Mouse (Mus musculus) CH12.LX (cell line): ENCODE measurements at regions not wholly inside any gene's neighbourhood (a gene's known extent, or its start where the extent isn't known, plus 50 kb on each side); places are given as distances from the start of the nearest gene placed in this dataset.

Experiments used
- CTCF ChIP-seq, 2 experiments: IDR thresholded peaks in 1 of 2; conservative IDR thresholded peaks in 1 of 2; 2 replicates each; pipeline ENCODE4 v1.5.1; 2011 to 2012; ENCODE audit warnings: low read depth in 2 of 2, low read length in 2 of 2, improper control_type of control experiment in 1 of 2, inconsistent platforms in 1 of 2, mild to moderate bottlenecking in 1 of 2, moderate library complexity in 1 of 2
- MAFK ChIP-seq: IDR thresholded peaks from 2 replicates; pipeline ENCODE4 v1.6.1; 2011; ENCODE audit warnings: low read length, improper control_type of control experiment; ENCODE audit not compliant: insufficient replicate concordance

GRCm38 (mm10) chr1:189154376-189154775 lies 146.7 kb upstream of the Kctd3 start:
- no peak for TF ChIP-seq CTCF (conservative IDR thresholded peaks at IDR 0.05 in 1 of 2, IDR thresholded peaks at IDR 0.05 in 1 of 2; ENCODE audit: low read depth in 2 of 2, low read length in 2 of 2)
- no peak for TF ChIP-seq MAFK
